Mouse (Mus musculus): ENCODE measurements at regions not wholly inside any gene's neighbourhood (a gene's known extent, or its start where the extent isn't known, plus 50 kb on each side); places are given as distances from the start of the nearest gene placed in this dataset.
"Not testable (repeated sequence)": the region's sequence is repeated elsewhere in the genome, so short reads cannot be mapped to it uniquely, and the experiment has no call there.

DNA sequence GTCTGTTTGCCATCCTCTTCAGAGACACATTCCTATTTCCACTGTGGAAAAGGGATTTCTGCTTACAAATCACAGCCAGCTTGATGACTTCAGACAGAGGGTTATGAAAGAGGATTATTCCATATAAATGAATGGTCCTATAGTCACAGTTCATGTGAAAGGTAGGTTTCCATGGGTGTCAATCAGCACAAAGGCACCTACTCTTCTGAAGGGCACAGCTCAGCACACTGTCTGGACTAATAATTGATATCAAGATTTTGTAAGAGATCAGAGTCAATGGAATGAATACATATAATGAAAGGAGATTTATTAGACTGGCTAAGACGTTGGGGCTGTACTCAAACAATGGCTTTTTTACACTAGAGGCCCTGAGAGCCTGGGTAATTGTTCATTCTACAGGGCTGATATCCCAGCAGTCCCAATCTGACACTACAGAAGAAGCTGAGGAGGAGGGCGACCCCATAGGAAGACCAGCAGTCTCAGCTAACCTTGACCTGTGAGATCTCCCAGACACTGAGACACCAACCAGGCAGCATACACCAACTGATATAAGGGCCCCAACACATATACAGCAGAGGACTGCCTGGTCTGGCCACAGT is 702.4 kb downstream of the Efna5 start:
- 65% methylated on average over 2 of the region's 2 CpGs for WGBS
- no peaks in the 10 kb centered on the region for H3K4me1 ChIP-seq (ENCODE audit: control insufficient read depth, insufficient read depth, low read length)
- DNase-seq, result no peak
- H3K4me3 ChIP-seq (replicated peaks; ENCODE audit: extremely low read depth, low read depth, low read length), result no peak overlapping the region
- no peak for TF ChIP-seq CTCF (IDR thresholded peaks at IDR 0.05; ENCODE audit: insufficient read depth, low read length)
- TF ChIP-seq POLR2A (IDR thresholded peaks at IDR 0.05; ENCODE audit: borderline replicate concordance, extremely low read depth, low read depth, low read length), result no peak

DNA sequence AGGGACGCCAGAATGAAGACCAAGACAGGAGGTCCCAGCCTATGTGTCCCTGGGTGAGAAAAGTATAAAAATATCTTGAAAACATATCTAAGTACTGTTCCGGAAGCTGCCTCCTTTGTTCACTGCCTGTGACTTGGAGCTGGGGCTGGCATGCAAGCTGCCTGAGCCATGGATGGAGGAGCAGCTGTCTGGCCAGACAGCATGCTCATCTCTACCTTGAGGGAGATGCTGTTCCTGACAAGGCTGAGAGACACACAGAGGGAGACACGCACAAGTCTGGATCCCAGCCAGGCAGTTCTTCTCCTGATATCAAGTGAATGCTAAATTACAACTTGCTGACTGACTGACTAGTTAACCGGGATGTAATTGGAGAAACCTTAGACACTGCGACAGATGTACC is 704.8 kb downstream of the Efna5 start:
- DNase-seq, result no peak
- TF ChIP-seq CTCF (IDR thresholded peaks at IDR 0.05; ENCODE audit: insufficient read depth, low read length), result no peak
- no peak for TF ChIP-seq POLR2A (IDR thresholded peaks at IDR 0.05; ENCODE audit: borderline replicate concordance, extremely low read depth, low read depth, low read length)
- 74% methylated on average over 5 of the region's 5 CpGs for WGBS
- Histone ChIP-seq H3K4me1 (ENCODE audit: control insufficient read depth, insufficient read depth, low read length) (no peaks in the 10 kb centered on the region), H3K4me3 (replicated peaks; ENCODE audit: extremely low read depth, low read depth, low read length) (no peak overlapping the region)

DNA sequence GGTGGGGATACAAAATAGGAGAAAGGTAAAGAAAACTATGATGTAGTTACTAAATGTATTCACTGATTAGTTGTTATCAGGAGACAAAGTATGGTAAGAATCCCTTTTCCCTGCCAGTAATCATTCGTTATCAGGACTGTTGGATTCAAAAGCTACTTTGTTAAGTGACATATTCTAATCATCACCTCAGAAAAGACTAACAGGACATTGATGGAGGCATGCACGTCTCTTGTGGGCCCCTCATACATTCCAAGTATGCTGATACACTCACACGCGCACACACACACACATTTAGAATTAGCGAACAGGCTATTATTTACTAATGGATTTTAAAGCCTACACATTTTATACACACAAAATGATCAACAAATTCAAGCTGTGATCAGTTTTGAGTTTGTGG is 708.8 kb downstream of the Efna5 start:
- TF ChIP-seq POLR2A (IDR thresholded peaks at IDR 0.05; ENCODE audit: borderline replicate concordance, extremely low read depth, low read depth, low read length), result no peak
- WGBS, result 69% methylated on average over 5 of the region's 5 CpGs
- no peak for DNase-seq
- Histone ChIP-seq H3K4me3 (replicated peaks; ENCODE audit: extremely low read depth, low read depth, low read length) (no peak overlapping the region), H3K4me1 (ENCODE audit: control insufficient read depth, insufficient read depth, low read length) (no peaks in the 10 kb centered on the region)

GRCm38 (mm10) chr17:62171532-62171931 is 709.6 kb downstream of the Efna5 start:
- Histone ChIP-seq H3K4me3 (replicated peaks; ENCODE audit: extremely low read depth, low read depth, low read length) (no peak overlapping the region), H3K4me1 (ENCODE audit: control insufficient read depth, insufficient read depth, low read length) (no peaks in the 10 kb centered on the region)
- TF ChIP-seq POLR2A (IDR thresholded peaks at IDR 0.05; ENCODE audit: borderline replicate concordance, extremely low read depth, low read depth, low read length) (no peak), CTCF (IDR thresholded peaks at IDR 0.05; ENCODE audit: insufficient read depth, low read length) (no peak)
- 64% methylated on average over 4 of the region's 4 CpGs for WGBS
- DNase-seq, result no peak

- Histone ChIP-seq H3K4me3 (replicated peaks; ENCODE audit: extremely low read depth, low read depth, low read length) (no peak overlapping the region), H3K4me1 (ENCODE audit: control insufficient read depth, insufficient read depth, low read length) (no peaks in the 10 kb centered on the region)
- 61% methylated on average over 1 of the region's 1 CpGs for WGBS
- no peak for DNase-seq
- no peak for TF ChIP-seq POLR2A (IDR thresholded peaks at IDR 0.05; ENCODE audit: borderline replicate concordance, extremely low read depth, low read depth, low read length)
- TF ChIP-seq CTCF (IDR thresholded peaks at IDR 0.05; ENCODE audit: insufficient read depth, low read length), result no peak
These were observed 719.7 kb downstream of the Efna5 start for GRCm38 (mm10) chr17:62161457-62161856.

DNA sequence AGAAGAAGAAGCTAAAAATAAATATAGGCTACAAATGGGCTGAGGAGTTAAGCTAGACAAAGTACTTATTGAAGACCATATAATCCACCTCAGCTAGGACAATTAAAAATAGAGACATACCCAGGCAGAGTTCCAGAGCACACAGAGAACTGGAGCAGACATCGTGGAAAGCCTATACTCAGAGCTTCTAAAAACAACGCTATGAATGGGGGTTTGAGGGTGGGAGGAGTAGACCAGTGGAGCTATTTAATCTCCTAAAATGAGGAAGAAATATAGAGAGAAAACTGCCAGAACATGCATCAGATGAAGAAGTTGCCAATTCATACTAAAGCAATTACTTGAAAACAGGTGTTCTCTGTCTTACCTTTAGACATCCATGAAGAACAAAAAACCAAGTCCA is 720.8 kb downstream of the Efna5 start:
- WGBS, result 71% methylated on average over 2 of the region's 2 CpGs

GRCm38 (mm10) chr17:62135050-62135449 is 746.1 kb downstream of the Efna5 start:
- no peaks in the 10 kb centered on the region for H3K4me1 ChIP-seq (ENCODE audit: control insufficient read depth, insufficient read depth, low read length)
- WGBS, result 83% methylated on average over 3 of the region's 3 CpGs
- no peak for DNase-seq
- TF ChIP-seq POLR2A (IDR thresholded peaks at IDR 0.05; ENCODE audit: borderline replicate concordance, extremely low read depth, low read depth, low read length), result no peak
- no peak for TF ChIP-seq CTCF (IDR thresholded peaks at IDR 0.05; ENCODE audit: insufficient read depth, low read length)
- H3K4me3 ChIP-seq (replicated peaks; ENCODE audit: extremely low read depth, low read depth, low read length), result no peak overlapping the region

More for the DNA sequence above, 720.8 kb downstream of the Efna5 start:
- no peak for TF ChIP-seq POLR2A (IDR thresholded peaks at IDR 0.05; ENCODE audit: borderline replicate concordance, extremely low read depth, low read depth, low read length)
- TF ChIP-seq CTCF (IDR thresholded peaks at IDR 0.05; ENCODE audit: insufficient read depth, low read length), result no peak
- Histone ChIP-seq H3K4me1 (ENCODE audit: control insufficient read depth, insufficient read depth, low read length) (no peaks in the 10 kb centered on the region), H3K4me3 (replicated peaks; ENCODE audit: extremely low read depth, low read depth, low read length) (no peak overlapping the region)
- DNase-seq, result no peak

DNA sequence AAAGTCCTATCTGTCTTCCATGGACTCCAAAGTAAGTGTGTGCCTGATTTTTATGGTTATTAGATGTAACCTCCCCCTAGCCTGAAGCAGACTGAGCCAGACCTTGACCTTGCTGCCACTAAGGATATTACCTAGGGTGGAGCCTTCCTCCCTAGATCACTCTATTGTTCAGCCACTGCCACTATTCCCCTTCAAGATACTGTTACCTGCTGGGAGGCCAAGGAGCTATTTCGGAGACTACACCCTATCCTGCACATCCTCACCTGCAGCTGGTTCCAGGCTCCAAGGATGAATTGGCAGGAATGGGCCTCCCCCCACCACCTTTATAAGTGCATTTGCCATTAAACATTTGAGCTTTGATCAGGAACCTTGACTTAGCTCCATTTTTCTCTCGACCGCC is 769.4 kb downstream of the Efna5 start:
- not testable (repeated sequence) for H3K4me3 ChIP-seq (replicated peaks; ENCODE audit: extremely low read depth, low read depth, low read length); DNase-seq
- WGBS, result 97% methylated on average over 3 of the region's 3 CpGs

DNA sequence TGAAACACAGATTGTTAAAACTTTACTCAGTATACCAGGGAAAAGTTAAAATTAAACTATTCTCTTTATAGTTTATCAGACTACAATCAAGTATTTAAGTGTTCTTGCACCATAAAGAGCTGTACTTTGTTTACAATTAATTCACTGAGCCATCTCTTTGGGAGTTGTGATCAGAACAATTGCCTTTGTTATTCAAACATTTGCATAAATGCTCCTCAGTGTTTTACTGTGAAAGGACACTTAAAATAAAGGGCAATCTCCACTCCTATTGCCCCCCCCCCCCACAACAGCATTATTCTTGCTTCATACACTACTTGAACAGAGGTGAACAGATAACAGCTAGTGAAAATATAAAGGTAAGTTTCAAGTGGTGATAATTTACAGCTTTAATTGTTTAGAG is 772.1 kb downstream of the Efna5 start:
- Histone ChIP-seq H3K4me1 (ENCODE audit: control insufficient read depth, insufficient read depth, low read length) (no peaks in the 10 kb centered on the region), H3K4me3 (replicated peaks; ENCODE audit: extremely low read depth, low read depth, low read length) (no peak overlapping the region)
- DNase-seq, result no peak
- TF ChIP-seq POLR2A (IDR thresholded peaks at IDR 0.05; ENCODE audit: borderline replicate concordance, extremely low read depth, low read depth, low read length), result no peak
- TF ChIP-seq CTCF (IDR thresholded peaks at IDR 0.05; ENCODE audit: insufficient read depth, low read length), result no peak

More for the DNA sequence above, 769.4 kb downstream of the Efna5 start:
- H3K4me1 ChIP-seq (ENCODE audit: control insufficient read depth, insufficient read depth, low read length), result not testable (repeated sequence)

DNA sequence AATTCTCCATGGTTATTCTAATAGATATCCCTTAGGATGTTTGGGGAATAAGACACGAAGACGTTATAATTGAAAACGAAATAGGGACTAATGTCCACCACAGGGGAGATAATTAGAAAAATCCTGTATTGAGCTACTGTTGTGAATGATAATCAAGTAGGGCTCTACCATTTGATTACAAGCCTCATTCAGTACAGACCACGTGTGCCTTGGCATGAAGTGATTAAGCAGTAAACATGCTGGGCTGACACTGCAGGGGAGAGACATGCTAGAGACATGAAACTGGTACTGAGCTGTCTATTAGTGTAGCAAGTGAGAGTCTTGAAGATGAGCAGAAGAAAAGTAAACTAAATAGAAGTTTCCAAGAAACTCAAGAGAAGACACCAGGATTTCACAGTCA is 797.8 kb downstream of the Efna5 start:
- WGBS, result 67% methylated on average over 4 of the region's 4 CpGs
- Histone ChIP-seq H3K4me3 (replicated peaks; ENCODE audit: extremely low read depth, low read depth, low read length) (no peak overlapping the region), H3K4me1 (ENCODE audit: control insufficient read depth, insufficient read depth, low read length) (no peaks in the 10 kb centered on the region)
- DNase-seq, result no peak
- no peak for TF ChIP-seq POLR2A (IDR thresholded peaks at IDR 0.05; ENCODE audit: borderline replicate concordance, extremely low read depth, low read depth, low read length)
- TF ChIP-seq CTCF (IDR thresholded peaks at IDR 0.05; ENCODE audit: insufficient read depth, low read length), result no peak
